8 mouse cellular contexts compared by ENCODE assay signal in genomic region chr15:103307125-103307524, GRCm38 (mm10). TPM values are rescaled to one million over a fixed set of nuclear protein-coding genes. Genes with fewer than 3 reads are reported as not detected.
DNase-seq lines count a peak whose midpoint lies in the region; ATAC-seq and TF ChIP-seq lines count a peak whose summit lies in the region.

No protein-coding gene starts in this region.

- H3K4me2 ChIP-seq in forebrain, postnatal 0 days (ENCODE audit: low read depth) = peak overlapping the region; percentile 13; the same call in 1 of the 2 replicates
- peak overlapping the region; percentile 36 for H3K4me2 ChIP-seq in neural tube, embryonic 15.5 days

- H3K4me1 ChIP-seq in ES-E14 (ENCODE audit: control insufficient read depth in 2 of 2, insufficient read depth in 2 of 2, low read length in 2 of 2, poor library complexity in 1 of 2) = peaks cover 6 to 8% of the 10 kb centered on the region in 2 experiments; a peak in 3 of 4 replicates
- peaks cover 28% of the 10 kb centered on the region for H3K4me1 ChIP-seq in forebrain, postnatal 0 days (ENCODE audit: insufficient read depth)
- peaks cover 13% of the 10 kb centered on the region for H3K4me1 ChIP-seq in lung, adult 2 months (ENCODE audit: control insufficient read depth, insufficient read depth, low read length)
- peaks cover 56% of the 10 kb centered on the region for H3K4me1 ChIP-seq in neural tube, embryonic 15.5 days

- TF ChIP-seq CTCF in forebrain, postnatal 0 days (IDR thresholded peaks at IDR 0.05; ENCODE audit: low read depth) = peak; percentile 97
- TF ChIP-seq CTCF in layer of hippocampus, adult 2 months (conservative IDR thresholded peaks at IDR 0.05) = peak; percentile 99
- peak; percentile 81 for TF ChIP-seq CTCF in lung, adult 2 months (IDR thresholded peaks at IDR 0.05; ENCODE audit: insufficient read depth, low read length)

- H3K36me3 ChIP-seq in ES-E14 (ENCODE audit: control insufficient read depth, insufficient read depth, low read length, poor library complexity, severe bottlenecking) = no peaks in the 10 kb centered on the region
- no peaks in the 10 kb centered on the region for H3K36me3 ChIP-seq in forebrain, postnatal 0 days (ENCODE audit: insufficient read depth)
- H3K36me3 ChIP-seq in neural tube, embryonic 15.5 days = no peaks in the 10 kb centered on the region

- no peak overlapping the region for H3K27ac ChIP-seq in ES-E14 (ENCODE audit: insufficient read depth, low read depth, low read length, poor library complexity, severe bottlenecking)
- peak overlapping the region; percentile 99; the same call in 1 of the 2 replicates for H3K27ac ChIP-seq in forebrain, postnatal 0 days (ENCODE audit: low read depth, low read length)
- H3K27ac ChIP-seq in layer of hippocampus, adult 2 months = peak overlapping the region; percentile 99; the same call in 1 of the 2 replicates
- peak overlapping the region; percentile 99 for H3K27ac ChIP-seq in neural tube, embryonic 15.5 days (replicated peaks)

- no peak overlapping the region for H3K4me3 ChIP-seq in ES-E14 (ENCODE audit: insufficient read depth in 1 of 2, low read depth in 1 of 2, low read length in 2 of 2, poor library complexity in 1 of 2, severe bottlenecking in 1 of 2)
- H3K4me3 ChIP-seq in forebrain, postnatal 0 days (ENCODE audit: low read depth, low read length) = no peak overlapping the region
- H3K4me3 ChIP-seq in layer of hippocampus, adult 2 months = no peak overlapping the region
- no peak overlapping the region for H3K4me3 ChIP-seq in lung, adult 2 months (replicated peaks; ENCODE audit: extremely low read depth, low read depth, low read length)
- no peak overlapping the region for H3K4me3 ChIP-seq in neural tube, embryonic 15.5 days (replicated peaks)

- no peak overlapping the region for H3K9ac ChIP-seq in ES-E14 (ENCODE audit: insufficient read depth, low read depth, low read length, poor library complexity, severe bottlenecking)
- H3K9ac ChIP-seq in forebrain, postnatal 0 days = peak overlapping the region; percentile 31; the same call in 1 of the 2 replicates
- no peak overlapping the region for H3K9ac ChIP-seq in neural tube, embryonic 15.5 days (replicated peaks)

- in situ Hi-C loops in ES-E14 (cut with MboI; ENCODE audit: low sequenced_read_pairs in 2 of 2, unreplicated experiment in 2 of 2) = loop anchor here in 1 of 2 experiments (25.0 kb wide), 1 partner anchor 320 kb away; the partner anchor contains the start of genes Hoxc6, Hoxc8 and Hoxc9

- peak; percentile 97 for DNase-seq in ES-E14 (ENCODE audit: low read depth, low spot score)
- DNase-seq in cerebellum, adult 11-12 months = peak; percentile 87
- peak; percentile 96 for DNase-seq in forebrain, postnatal 0 days
- DNase-seq in heart, postnatal 4 days = peak; percentile 95
- peak; percentile 89 to 95 for DNase-seq in layer of hippocampus, adult 2 months (ENCODE audit: low spot score in 2 of 2)
- peak; percentile 92 for DNase-seq in lung, adult 2 months
- DNase-seq in testis, postnatal 10 days (ENCODE audit: low spot score) = peak; percentile 95

- WGBS in forebrain, postnatal 0 days = under 1% methylated on average over 7 of the region's 7 CpGs
- 1% methylated on average over 7 of the region's 7 CpGs for WGBS in lung, adult 2 months
- WGBS in neural tube, embryonic 15.5 days = under 1% methylated on average over 7 of the region's 7 CpGs

- H3K9me3 ChIP-seq in ES-E14 (ENCODE audit: control insufficient read depth, insufficient read depth, low read depth, low read length) = no peaks in the 10 kb centered on the region
- H3K9me3 ChIP-seq in forebrain, postnatal 0 days (ENCODE audit: low read length) = no peaks in the 10 kb centered on the region
- no peaks in the 10 kb centered on the region for H3K9me3 ChIP-seq in neural tube, embryonic 15.5 days (replicated peaks)

- H3K27me3 ChIP-seq in forebrain, postnatal 0 days (ENCODE audit: insufficient read depth, low read length) = no peaks in the 10 kb centered on the region
- 0 out of 2 replicates have a peak, but pooled peaks cover 3% of the 10 kb centered on the region for H3K27me3 ChIP-seq in neural tube, embryonic 15.5 days (replicated peaks)

- no peak for TF ChIP-seq POLR2A in lung, adult 2 months (IDR thresholded peaks at IDR 0.05; ENCODE audit: borderline replicate concordance, extremely low read depth, low read depth, low read length)

- no peak for ATAC-seq in forebrain, postnatal 0 days
- ATAC-seq in neural tube, embryonic 15.5 days (ENCODE audit: low FRiP score) = no peak

TF ChIP-seq in ES-E14, 5 proteins besides CTCF, POLR2A, EP300 and RAD21:
- TF ChIP-seq ZNF384 (IDR thresholded peaks at IDR 0.05; ENCODE audit: low read depth, low read length) (no peak), ZC3H11A (IDR thresholded peaks at IDR 0.05; ENCODE audit: borderline replicate concordance, low read depth, low read length) (peak; percentile 54; the same call in 1 of the 2 replicates)
TF ChIP-seq in ES-E14: peak in this region for 1.

RNA-seq across cellular contexts. Expression of gene Gpr84, which starts 3.3 kb away (rescaled TPM):
- 0.40 and 0.48 TPM in 2 replicates for total RNA-seq in ES-E14 (2012; rRNA removed)
- total RNA-seq in forebrain, postnatal 0 days (2014; rRNA removed) = 0.29 and 0.54 TPM in 2 replicates
- 0.31 and 0.33 TPM in 2 replicates for polyA plus RNA-seq in forebrain, postnatal 0 days (2015; fragmentation: Nextera tagmentation; extraction: Ambion mirVana)
- total RNA-seq in heart, postnatal 4 days (2021) = not detected
- under 1 TPM; 0.61 to 0.81 TPM for total RNA-seq in layer of hippocampus, adult 2 months (2021)
- polyA plus RNA-seq in lung, adult 2 months (2012; rRNA removed) = 0.08 and 0.22 TPM in 2 replicates
- polyA plus RNA-seq in neural tube, embryonic 15.5 days (2015; fragmentation: Nextera tagmentation; extraction: Ambion mirVana) = 0.33 and 0.60 TPM in 2 replicates

RNA-seq across cellular contexts. Expression of gene Zfp385a, which starts 32.8 kb away (rescaled TPM):
- 2.7 and 5.9 TPM in 2 replicates for total RNA-seq in ES-E14 (2012; rRNA removed)
- total RNA-seq in forebrain, postnatal 0 days (2014; rRNA removed) = 11.6 and 13.0 TPM in 2 replicates
- polyA plus RNA-seq in forebrain, postnatal 0 days (2015; fragmentation: Nextera tagmentation; extraction: Ambion mirVana) = 20.5 and 21.3 TPM in 2 replicates
- total RNA-seq in heart, postnatal 4 days (2021) = 10 to 100 TPM; 21.9 to 22.0 TPM
- 10 to 100 TPM; 40.8 to 42.2 TPM for total RNA-seq in layer of hippocampus, adult 2 months (2021)
- 9.9 and 11.7 TPM in 2 replicates for polyA plus RNA-seq in lung, adult 2 months (2012; rRNA removed)
- polyA plus RNA-seq in neural tube, embryonic 15.5 days (2015; fragmentation: Nextera tagmentation; extraction: Ambion mirVana) = 18.6 and 19.9 TPM in 2 replicates

RNA-seq across cellular contexts. Expression of gene Copz1, which starts 34.6 kb away (rescaled TPM):
- 59.4 and 85.5 TPM in 2 replicates for total RNA-seq in ES-E14 (2012; rRNA removed)
- 120 and 147 TPM in 2 replicates for total RNA-seq in forebrain, postnatal 0 days (2014; rRNA removed)
- polyA plus RNA-seq in forebrain, postnatal 0 days (2015; fragmentation: Nextera tagmentation; extraction: Ambion mirVana) = 209 and 217 TPM in 2 replicates
- total RNA-seq in heart, postnatal 4 days (2021) = 10 to 100 TPM; 88.7 to 91.2 TPM
- 10 to 100 TPM; 91.0 to 96.2 TPM for total RNA-seq in layer of hippocampus, adult 2 months (2021)
- polyA plus RNA-seq in lung, adult 2 months (2012; rRNA removed) = 55.1 and 86.2 TPM in 2 replicates
- 190 and 207 TPM in 2 replicates for polyA plus RNA-seq in neural tube, embryonic 15.5 days (2015; fragmentation: Nextera tagmentation; extraction: Ambion mirVana)

RNA-seq across cellular contexts. Expression of gene Nfe2, which starts 48.9 kb away (rescaled TPM):
- 0.49 and 1.0 TPM in 2 replicates for total RNA-seq in ES-E14 (2012; rRNA removed)
- total RNA-seq in forebrain, postnatal 0 days (2014; rRNA removed) = 0.85 and 1.6 TPM in 2 replicates
- 0.30 and 0.34 TPM in 2 replicates for polyA plus RNA-seq in forebrain, postnatal 0 days (2015; fragmentation: Nextera tagmentation; extraction: Ambion mirVana)
- 1 to 10 TPM; 1.0 to 1.1 TPM for total RNA-seq in heart, postnatal 4 days (2021)
- total RNA-seq in layer of hippocampus, adult 2 months (2021) = not detected
- polyA plus RNA-seq in lung, adult 2 months (2012; rRNA removed) = 7.7 and 14.1 TPM in 2 replicates
- polyA plus RNA-seq in neural tube, embryonic 15.5 days (2015; fragmentation: Nextera tagmentation; extraction: Ambion mirVana) = 0.99 and 4.6 TPM in 2 replicates

RNA-seq across cellular contexts. Expression of gene Itga5, which starts 59.4 kb away (rescaled TPM):
- 69.0 and 80.8 TPM in 2 replicates for total RNA-seq in ES-E14 (2012; rRNA removed)
- total RNA-seq in forebrain, postnatal 0 days (2014; rRNA removed) = 2.2 and 3.2 TPM in 2 replicates
- 2.9 and 3.5 TPM in 2 replicates for polyA plus RNA-seq in forebrain, postnatal 0 days (2015; fragmentation: Nextera tagmentation; extraction: Ambion mirVana)
- total RNA-seq in heart, postnatal 4 days (2021) = 100 to 1,000 TPM; 120 to 121 TPM
- 1 to 10 TPM; 1.2 to 2.1 TPM for total RNA-seq in layer of hippocampus, adult 2 months (2021)
- 34.3 and 35.9 TPM in 2 replicates for polyA plus RNA-seq in lung, adult 2 months (2012; rRNA removed)
- 7.2 and 12.7 TPM in 2 replicates for polyA plus RNA-seq in neural tube, embryonic 15.5 days (2015; fragmentation: Nextera tagmentation; extraction: Ambion mirVana)
